10 mouse cellular contexts compared by ENCODE assay signal in genomic region chr13:111050097-111050496, GRCm38 (mm10).
A peak's percentile ranks its signal among the peaks of the same experiment; 100 is the strongest.
DNase-seq lines count a peak whose midpoint lies in the region; ATAC-seq lines count a peak whose summit lies in the region.
"Had no signal": no experiment of that assay in that cellular context is flagged by ENCODE, and none has a peak within 500 bp of the region (broad histone marks: within the 10 kb centered on the region; RNA-seq: fewer than 3 reads in every experiment).

No protein-coding gene starts in this region.

- no peaks in the 10 kb centered on the region for H3K36me3 ChIP-seq in heart, embryonic 11.5 days (ENCODE audit: control insufficient read depth, insufficient read depth, low read length)
- no peaks in the 10 kb centered on the region for H3K36me3 ChIP-seq in lung, embryonic 16.5 days (ENCODE audit: control insufficient read depth, insufficient read depth, low read length)
- no peaks in the 10 kb centered on the region for H3K36me3 ChIP-seq in liver, embryonic 12.5 days

- no peak overlapping the region for H3K9ac ChIP-seq in heart, embryonic 11.5 days (ENCODE audit: low read depth, low read length)
- H3K9ac ChIP-seq in lung, embryonic 16.5 days (ENCODE audit: low read length), result no peak overlapping the region
- H3K9ac ChIP-seq in liver, embryonic 12.5 days, result no peak overlapping the region

- H3K4me3 ChIP-seq in heart, embryonic 11.5 days (ENCODE audit: low read depth, low read length), result no peak overlapping the region
- no peak overlapping the region for H3K4me3 ChIP-seq in lung, embryonic 16.5 days (ENCODE audit: low read length)
- H3K4me3 ChIP-seq in liver, embryonic 12.5 days, result no peak overlapping the region

- no peaks in the 10 kb centered on the region for H3K9me3 ChIP-seq in heart, embryonic 11.5 days (replicated peaks; ENCODE audit: control insufficient read depth, low read length)
- H3K9me3 ChIP-seq in lung, embryonic 16.5 days (ENCODE audit: control insufficient read depth, low read length), result no peaks in the 10 kb centered on the region
- no peaks in the 10 kb centered on the region for H3K9me3 ChIP-seq in liver, embryonic 12.5 days (replicated peaks)

- no peaks in the 10 kb centered on the region for H3K27me3 ChIP-seq in heart, embryonic 11.5 days (ENCODE audit: control insufficient read depth, insufficient read depth, low read length)
- H3K27me3 ChIP-seq in lung, embryonic 16.5 days (ENCODE audit: control insufficient read depth, insufficient read depth, low read depth, low read length), result no peaks in the 10 kb centered on the region
- no peaks in the 10 kb centered on the region for H3K27me3 ChIP-seq in liver, embryonic 12.5 days (replicated peaks)

- DNase-seq in adrenal gland, postnatal 10 days, result peak; percentile 31
- DNase-seq in adrenal gland, adult 18-20 months (ENCODE audit: low spot score in 2 of 2), result no peak
- peak; percentile 26 for DNase-seq in heart, postnatal 4 days
- DNase-seq in NIH3T3 (ENCODE audit: low read depth), result peak; percentile 12
- no peak for DNase-seq in testis, postnatal 14 days (ENCODE audit: low spot score)
- DNase-seq: heart, adult 11 months; kidney, adult 9 months had no signal

- H3K27ac ChIP-seq in heart, embryonic 11.5 days (ENCODE audit: low read depth, low read length), result no peak overlapping the region
- H3K27ac ChIP-seq in lung, embryonic 16.5 days (ENCODE audit: low read length), result peak overlapping the region; percentile 73
- no peak overlapping the region for H3K27ac ChIP-seq in liver, embryonic 12.5 days

- 58% methylated on average over 6 of the region's 6 CpGs for WGBS in heart, embryonic 11.5 days (ENCODE audit: insufficient replicate concordance)
- 5% methylated on average over 6 of the region's 6 CpGs for WGBS in lung, embryonic 16.5 days
- 59% methylated on average over 6 of the region's 6 CpGs for WGBS in liver, embryonic 12.5 days (ENCODE audit: insufficient replicate concordance)

- H3K4me1 ChIP-seq in heart, embryonic 11.5 days (ENCODE audit: control insufficient read depth, insufficient read depth, low read length), result no peaks in the 10 kb centered on the region
- peaks cover 14% of the 10 kb centered on the region for H3K4me1 ChIP-seq in lung, embryonic 16.5 days (replicated peaks; ENCODE audit: control insufficient read depth, insufficient read depth, low read length)
- H3K4me1 ChIP-seq in liver, embryonic 12.5 days, result no peaks in the 10 kb centered on the region

- no peak overlapping the region for H3K4me2 ChIP-seq in heart, embryonic 11.5 days
- H3K4me2 ChIP-seq in lung, embryonic 16.5 days (ENCODE audit: low read depth, low read length), result no peak overlapping the region
- no peak overlapping the region for H3K4me2 ChIP-seq in liver, embryonic 12.5 days

- ATAC-seq in heart, embryonic 11.5 days (replicated peaks; ENCODE audit: insufficient number of reproducible peaks, low FRiP score, low TSS enrichment), result no peak
- peak; percentile 87 for ATAC-seq in lung, embryonic 16.5 days (ENCODE audit: low read depth)
- no peak for ATAC-seq in liver, embryonic 12.5 days

Comparison
In these comparisons a context has a peak if more than half of its experiments do, and no peak if none do; other contexts are left out.
1. DNase-seq: peak in adrenal gland, postnatal 10 days (single experiment), heart, postnatal 4 days (single experiment) and NIH3T3 (single experiment); none in adrenal gland, adult 18-20 months (0 of 2) and testis, postnatal 14 days (single experiment).